Mouse (Mus musculus) G1E (cell line): Measurements from ENCODE around the gene Irf2bp2.

Source experiments
- CTCF ChIP-seq: IDR thresholded peaks from 2 replicates; pipeline ENCODE4 v1.5.1; 2012; ENCODE audit warnings: low read depth, low read length, inconsistent platforms, mixed read lengths
- GATA1 ChIP-seq: IDR thresholded peaks from 2 replicates; pipeline ENCODE4 v1.6.1; 2012; ENCODE audit warnings: borderline replicate concordance, low read length, inconsistent platforms, mixed read lengths
- GATA2 ChIP-seq: IDR thresholded peaks from 2 replicates; pipeline ENCODE4 v1.6.1; 2012; ENCODE audit warnings: low read depth, low read length, inconsistent platforms, borderline replicate concordance
- POLR2AphosphoS5 ChIP-seq: IDR thresholded peaks from 2 replicates; pipeline ENCODE4 v1.6.1; 2012; ENCODE audit warnings: low read depth, low read length, inconsistent platforms; ENCODE audit not compliant: insufficient replicate concordance
- TAL1 ChIP-seq: conservative IDR thresholded peaks from 2 replicates; pipeline ENCODE4 v1.6.1; 2012; ENCODE audit warnings: low read depth, low read length, inconsistent platforms, mixed read lengths

GRCm38 (mm10) chr8:126595204-126596061 lies 1.6 kb upstream of the Irf2bp2 start:
- TF ChIP-seq CTCF, result no peak
- no peak for TF ChIP-seq GATA1
- no peak for TF ChIP-seq GATA2
- TF ChIP-seq TAL1, result no peak
- TF ChIP-seq POLR2AphosphoS5, result no peak
